Mouse (Mus musculus): Measurements from ENCODE around the gene Homer2. TPM values are rescaled to one million over a fixed set of nuclear protein-coding genes. Genes with fewer than 3 reads are reported as not detected.
A peak's percentile ranks its signal among the peaks of the same experiment; 100 is the strongest.

Gene Homer2
- polyA plus RNA-seq, 1 experiment from 2014 or later = 121 TPM

DNA sequence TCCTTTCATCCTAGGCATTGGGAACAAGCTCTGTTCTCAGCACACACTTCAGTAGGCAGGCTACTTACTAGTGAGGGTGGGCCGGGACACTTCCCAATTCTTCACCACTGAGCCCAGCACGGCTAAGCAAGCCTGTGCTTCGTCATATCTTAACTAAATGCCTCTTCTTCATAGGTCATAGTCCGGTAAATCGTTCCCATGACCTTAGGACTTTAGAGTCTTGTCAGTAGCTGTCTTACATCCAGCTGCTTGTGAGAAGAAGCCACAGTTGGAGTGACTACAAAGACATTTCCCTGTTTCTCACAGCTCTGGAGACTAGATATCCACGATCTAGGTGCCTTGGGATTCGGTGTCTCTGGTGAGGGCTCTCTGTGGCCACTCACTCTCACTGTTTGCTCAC, 122.0 kb downstream of the Homer2 start:
- H3K4me2 ChIP-seq = no peak overlapping the region
- WGBS = 88% methylated on average over 7 of the region's 7 CpGs
- no peak overlapping the region for H3K27ac ChIP-seq (ENCODE audit: poor library complexity, severe bottlenecking)
- no peaks in the 10 kb centered on the region for H3K9me3 ChIP-seq (replicated peaks)
- ATAC-seq (ENCODE audit: insufficient number of reproducible peaks, low FRiP score) = no peak
- no peak overlapping the region for H3K4me3 ChIP-seq
- H3K4me1 ChIP-seq (replicated peaks) = no peaks in the 10 kb centered on the region
- peaks cover 61% of the 10 kb centered on the region for H3K36me3 ChIP-seq
- H3K27me3 ChIP-seq (replicated peaks) = no peaks in the 10 kb centered on the region
- no peak overlapping the region for H3K9ac ChIP-seq

DNA sequence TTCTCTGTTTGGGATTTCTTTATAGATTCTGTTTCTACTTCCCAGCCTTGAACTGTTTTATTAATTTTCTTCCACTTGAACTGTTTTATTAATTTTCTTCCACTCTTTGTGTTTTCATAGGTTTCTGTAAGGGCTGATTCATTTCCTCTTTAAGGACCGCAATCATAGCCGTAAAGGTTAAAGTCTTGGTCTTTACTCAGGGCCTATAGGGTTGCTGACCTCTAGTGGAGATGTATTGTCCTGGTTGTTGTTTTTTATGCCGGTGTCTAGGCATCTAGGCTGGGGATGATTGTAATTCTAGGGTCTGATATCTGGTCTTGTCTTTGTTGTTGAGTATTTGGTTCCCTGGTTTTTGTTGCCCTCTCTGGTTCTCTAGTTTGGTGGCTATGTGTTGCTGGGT, 123.8 kb downstream of the Homer2 start:
- Histone ChIP-seq H3K9ac (no peak overlapping the region), H3K9me3 (replicated peaks) (no peaks in the 10 kb centered on the region), H3K4me3 (no peak overlapping the region), H3K36me3 (peaks cover 61% of the 10 kb centered on the region), H3K27ac (ENCODE audit: poor library complexity, severe bottlenecking) (no peak overlapping the region), H3K4me2 (no peak overlapping the region), H3K4me1 (replicated peaks) (no peaks in the 10 kb centered on the region), H3K27me3 (replicated peaks) (no peaks in the 10 kb centered on the region)
- WGBS = 60% methylated on average over 3 of the region's 3 CpGs
- no peak for ATAC-seq (ENCODE audit: insufficient number of reproducible peaks, low FRiP score)

DNA sequence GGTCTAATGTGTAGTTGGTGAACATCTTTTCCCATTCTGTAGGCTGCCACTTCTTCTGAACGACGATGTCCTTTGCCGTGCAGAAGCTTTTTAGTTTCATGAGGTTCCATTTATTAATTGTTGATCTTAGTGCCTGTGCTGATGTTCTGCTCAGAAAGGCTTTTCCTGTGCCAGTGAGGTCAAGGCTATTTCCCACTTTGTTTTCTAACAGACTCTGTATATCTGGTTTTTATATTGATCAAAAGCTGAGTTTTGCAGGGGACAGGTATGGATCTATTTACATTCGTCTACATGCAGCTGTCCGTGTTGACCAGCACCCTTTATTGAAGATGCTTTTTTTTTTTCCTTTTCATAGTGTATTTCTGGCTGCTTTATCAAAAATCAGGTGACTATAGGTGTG, 128.0 kb downstream of the Homer2 start:
- Histone ChIP-seq H3K9ac (no peak overlapping the region), H3K27ac (ENCODE audit: poor library complexity, severe bottlenecking) (no peak overlapping the region), H3K4me1 (replicated peaks) (no peaks in the 10 kb centered on the region), H3K27me3 (replicated peaks) (no peaks in the 10 kb centered on the region), H3K36me3 (peaks cover 55% of the 10 kb centered on the region), H3K9me3 (replicated peaks) (no peaks in the 10 kb centered on the region), H3K4me3 (no peak overlapping the region), H3K4me2 (no peak overlapping the region)
- ATAC-seq (ENCODE audit: insufficient number of reproducible peaks, low FRiP score) = no peak
- WGBS = 95% methylated on average over 5 of the region's 5 CpGs

DNA sequence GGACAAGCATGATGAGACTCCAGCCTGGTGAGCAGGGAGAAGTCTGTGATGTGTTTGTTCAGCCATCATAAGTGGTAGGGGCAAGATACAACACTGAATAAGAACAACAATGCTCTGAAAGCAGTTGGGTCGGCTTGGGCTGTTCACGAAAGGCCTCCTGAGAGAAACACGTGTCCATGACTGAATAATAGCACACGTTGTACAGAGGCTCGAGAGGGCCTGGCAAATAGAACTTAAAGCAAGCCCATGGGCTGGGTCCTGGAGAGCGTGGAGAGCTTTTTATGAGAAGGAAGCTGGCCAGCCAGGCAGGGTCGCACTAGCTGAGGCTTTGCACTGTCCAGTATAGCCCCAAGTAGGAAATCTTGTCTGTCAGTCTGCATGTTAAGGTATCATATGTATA, 128.9 kb downstream of the Homer2 start:
- no peaks in the 10 kb centered on the region for H3K27me3 ChIP-seq (replicated peaks)
- H3K4me2 ChIP-seq = no peak overlapping the region
- peaks cover 6% of the 10 kb centered on the region; the same call in 1 of the 2 replicates for H3K4me1 ChIP-seq (replicated peaks)
- peaks cover 49% of the 10 kb centered on the region for H3K36me3 ChIP-seq
- ATAC-seq (ENCODE audit: insufficient number of reproducible peaks, low FRiP score) = no peak
- no peak overlapping the region for H3K27ac ChIP-seq (ENCODE audit: poor library complexity, severe bottlenecking)
- 90% methylated on average over 7 of the region's 7 CpGs for WGBS
- H3K9me3 ChIP-seq (replicated peaks) = no peaks in the 10 kb centered on the region
- no peak overlapping the region for H3K9ac ChIP-seq
- no peak overlapping the region for H3K4me3 ChIP-seq

DNA sequence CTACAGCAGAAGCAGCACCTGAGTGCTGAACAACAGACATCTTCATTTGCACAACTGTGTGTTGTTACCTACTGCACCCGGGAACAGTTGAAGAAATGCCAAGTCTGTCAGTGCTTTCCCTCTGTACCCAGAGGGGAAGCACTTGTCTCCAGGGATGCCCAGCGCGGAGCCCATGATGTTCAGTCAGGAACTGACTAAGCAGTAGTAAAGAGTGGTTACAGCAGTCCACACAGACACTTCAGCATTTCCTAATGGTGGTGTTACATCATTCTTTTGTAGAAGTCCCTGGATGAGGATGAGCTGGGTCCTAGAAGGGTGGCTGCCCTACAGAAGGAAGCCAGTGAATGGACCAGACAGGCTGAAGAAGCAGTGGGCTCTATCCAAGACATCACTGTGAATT, 129.5 kb downstream of the Homer2 start:
- no peak for ATAC-seq (ENCODE audit: insufficient number of reproducible peaks, low FRiP score)
- WGBS = 91% methylated on average over 3 of the region's 3 CpGs
- H3K36me3 ChIP-seq = peaks cover 49% of the 10 kb centered on the region

DNA sequence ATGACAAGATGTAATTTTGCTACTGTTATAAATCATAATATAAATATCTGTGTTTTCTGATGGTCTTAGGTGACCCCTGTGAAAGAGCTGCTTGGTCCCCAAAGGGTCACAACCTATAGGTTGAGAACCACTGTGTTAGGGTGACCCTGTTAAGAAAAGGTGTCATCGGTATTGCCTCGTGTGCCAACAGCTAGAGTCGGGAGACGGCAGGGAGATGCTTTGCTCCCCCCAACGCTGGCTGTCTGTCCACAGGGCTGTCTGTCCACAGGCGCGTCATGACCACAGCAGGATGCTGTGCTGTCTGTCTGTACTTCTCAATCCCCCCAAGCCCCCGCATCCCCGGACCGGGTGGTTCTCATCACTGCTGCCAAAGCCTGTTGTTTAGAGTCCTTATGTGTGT, 131.7 kb downstream of the Homer2 start:
- Histone ChIP-seq H3K27me3 (replicated peaks) (no peaks in the 10 kb centered on the region), H3K36me3 (peaks cover 43% of the 10 kb centered on the region), H3K9ac (no peak overlapping the region), H3K27ac (ENCODE audit: poor library complexity, severe bottlenecking) (no peak overlapping the region), H3K4me1 (replicated peaks) (peaks cover 20% of the 10 kb centered on the region), H3K4me3 (no peak overlapping the region), H3K9me3 (replicated peaks) (no peaks in the 10 kb centered on the region), H3K4me2 (no peak overlapping the region)
- WGBS = 89% methylated on average over 10 of the region's 10 CpGs
- ATAC-seq (ENCODE audit: insufficient number of reproducible peaks, low FRiP score) = no peak

More for the DNA sequence above, 129.5 kb downstream of the Homer2 start:
- H3K4me2 ChIP-seq = no peak overlapping the region
- H3K4me1 ChIP-seq (replicated peaks) = peaks cover 11% of the 10 kb centered on the region
- H3K27me3 ChIP-seq (replicated peaks) = no peaks in the 10 kb centered on the region
- no peak overlapping the region for H3K4me3 ChIP-seq
- no peak overlapping the region for H3K9ac ChIP-seq
- H3K27ac ChIP-seq (ENCODE audit: poor library complexity, severe bottlenecking) = no peak overlapping the region
- no peaks in the 10 kb centered on the region for H3K9me3 ChIP-seq (replicated peaks)

DNA sequence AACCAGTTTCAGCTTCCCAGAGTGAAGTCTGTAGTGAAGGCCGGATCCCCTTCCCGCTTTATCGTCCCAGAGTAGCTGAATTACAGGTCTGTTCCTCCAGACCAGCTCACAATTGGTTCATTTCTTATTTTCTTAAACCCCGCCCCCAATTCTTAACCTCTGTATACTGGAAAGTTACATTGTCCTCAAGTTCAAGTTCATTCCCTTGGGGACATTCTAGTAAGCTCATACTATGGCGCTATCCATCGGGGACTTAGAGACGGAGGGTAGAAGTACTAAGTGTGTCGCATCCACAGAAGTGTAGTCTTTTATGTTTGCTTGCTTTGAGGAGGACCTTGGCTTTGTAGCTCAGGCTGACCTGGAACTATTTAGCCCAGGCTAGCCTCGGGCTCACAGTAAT, 133.5 kb downstream of the Homer2 start:
- Histone ChIP-seq H3K27me3 (replicated peaks) (no peaks in the 10 kb centered on the region), H3K9ac (0 out of 2 replicates have a peak overlapping the region, but pooled peaks have one; percentile 20), H3K4me3 (no peak overlapping the region), H3K27ac (ENCODE audit: poor library complexity, severe bottlenecking) (no peak overlapping the region), H3K4me1 (replicated peaks) (peaks cover 27% of the 10 kb centered on the region), H3K4me2 (no peak overlapping the region), H3K9me3 (replicated peaks) (no peaks in the 10 kb centered on the region), H3K36me3 (peaks cover 35% of the 10 kb centered on the region)
- no peak for ATAC-seq (ENCODE audit: insufficient number of reproducible peaks, low FRiP score)
- WGBS = 92% methylated on average over 9 of the region's 9 CpGs

DNA sequence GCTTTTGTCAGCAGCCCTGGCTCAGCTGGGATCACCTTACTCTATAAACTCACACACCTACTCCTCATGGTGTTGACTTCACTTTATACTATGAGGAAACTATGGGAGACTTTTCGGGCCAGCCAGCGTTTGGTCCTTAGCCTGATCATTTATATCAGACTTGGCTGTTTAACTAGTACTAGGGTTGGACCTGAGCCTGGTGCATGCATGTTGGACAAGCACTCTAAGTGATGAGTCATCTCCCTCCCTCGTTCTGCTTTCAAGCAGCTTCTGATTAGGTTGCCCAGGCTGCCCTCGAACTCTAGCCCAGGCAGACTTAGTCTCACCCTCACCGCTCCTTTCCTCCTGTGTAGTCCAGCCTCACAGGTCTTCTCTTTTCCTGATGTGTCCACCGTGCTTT, 133.9 kb downstream of the Homer2 start:
- Histone ChIP-seq H3K9me3 (replicated peaks) (no peaks in the 10 kb centered on the region), H3K9ac (0 out of 2 replicates have a peak overlapping the region, but pooled peaks have one; percentile 20), H3K4me1 (replicated peaks) (peaks cover 27% of the 10 kb centered on the region), H3K36me3 (peaks cover 30% of the 10 kb centered on the region), H3K4me2 (no peak overlapping the region), H3K4me3 (no peak overlapping the region), H3K27me3 (replicated peaks) (no peaks in the 10 kb centered on the region), H3K27ac (ENCODE audit: poor library complexity, severe bottlenecking) (no peak overlapping the region)
- 74% methylated on average over 6 of the region's 6 CpGs for WGBS
- ATAC-seq (ENCODE audit: insufficient number of reproducible peaks, low FRiP score) = no peak

DNA sequence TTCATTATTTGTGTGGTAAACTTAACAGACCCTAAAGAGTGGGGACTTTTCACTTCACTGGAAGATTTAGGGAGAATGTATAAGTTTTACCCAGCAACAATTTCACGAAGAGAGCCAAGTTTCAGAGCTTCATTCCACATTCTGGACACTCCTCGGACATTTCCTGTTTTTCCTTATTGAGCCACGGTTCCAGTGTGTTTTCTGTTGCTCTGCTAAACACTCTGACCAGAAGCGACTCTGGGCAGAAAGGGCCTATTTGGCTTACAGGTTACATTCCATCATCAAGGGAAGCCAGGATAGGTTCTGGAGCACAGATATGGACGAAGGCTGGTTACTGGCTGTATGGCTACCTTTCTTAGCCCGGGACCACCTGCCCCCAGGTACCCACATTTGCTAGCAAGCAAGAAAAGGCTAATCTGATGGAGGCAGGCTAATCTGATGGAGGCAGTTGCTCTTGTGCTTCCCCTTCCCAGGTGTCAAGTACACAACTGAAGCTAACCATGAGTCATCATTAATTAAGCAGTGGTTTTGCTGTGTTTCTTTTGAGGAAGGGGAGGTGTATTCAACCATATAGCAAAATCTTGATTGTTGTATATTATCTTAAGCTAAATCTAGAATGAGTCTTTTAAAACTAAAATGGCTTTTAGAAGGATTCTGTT, 134.6 kb downstream of the Homer2 start:
- Histone ChIP-seq H3K4me2 (peak overlapping the region; percentile 82), H3K9ac (peak overlapping the region; percentile 96)
- ATAC-seq (ENCODE audit: insufficient number of reproducible peaks, low FRiP score) = no peak

DNA sequence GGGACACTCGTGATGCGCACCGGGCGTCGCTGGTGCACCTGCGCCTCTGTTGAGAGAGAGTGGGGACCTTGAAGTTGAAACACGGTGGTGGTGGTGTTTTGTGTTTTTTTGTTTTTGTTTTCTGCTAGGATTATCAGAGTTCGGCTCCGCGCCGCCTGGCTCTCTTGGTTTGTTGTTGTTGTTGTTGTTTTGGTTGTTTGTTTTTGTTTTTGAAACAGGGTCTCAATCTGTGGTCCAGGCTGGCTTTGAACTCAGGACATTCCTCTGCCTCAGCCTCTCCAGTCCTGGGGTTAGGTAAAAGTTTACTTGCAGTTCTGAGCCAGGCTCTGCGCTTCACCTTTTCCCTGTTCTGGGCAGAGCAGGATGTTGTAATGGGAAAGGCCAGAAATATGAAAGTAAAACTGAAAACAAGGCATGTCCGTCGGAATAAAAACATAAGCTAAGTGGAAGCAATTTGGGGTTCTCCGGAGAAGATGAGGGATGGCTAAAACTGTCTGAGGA, 135.3 kb downstream of the Homer2 start:
- no peak for ATAC-seq (ENCODE audit: insufficient number of reproducible peaks, low FRiP score)
- Histone ChIP-seq H3K9ac (peak overlapping the region; percentile 96), H3K27me3 (replicated peaks) (no peaks in the 10 kb centered on the region), H3K4me1 (replicated peaks) (peaks cover 37% of the 10 kb centered on the region), H3K36me3 (peaks cover 16% of the 10 kb centered on the region), H3K27ac (ENCODE audit: poor library complexity, severe bottlenecking) (peak overlapping the region; percentile 95), H3K9me3 (replicated peaks) (no peaks in the 10 kb centered on the region), H3K4me3 (peak overlapping the region; percentile 90), H3K4me2 (peak overlapping the region; percentile 82)
- 17% methylated on average over 15 of the region's 15 CpGs for WGBS

More for the DNA sequence above, 134.6 kb downstream of the Homer2 start:
- H3K9me3 ChIP-seq (replicated peaks) = no peaks in the 10 kb centered on the region
- H3K4me1 ChIP-seq (replicated peaks) = peaks cover 31% of the 10 kb centered on the region
- H3K27me3 ChIP-seq (replicated peaks) = no peaks in the 10 kb centered on the region
- peak overlapping the region; percentile 90 for H3K4me3 ChIP-seq
- peaks cover 24% of the 10 kb centered on the region for H3K36me3 ChIP-seq
- 49% methylated on average over 6 of the region's 6 CpGs for WGBS
- H3K27ac ChIP-seq (ENCODE audit: poor library complexity, severe bottlenecking) = peak overlapping the region; percentile 44

DNA sequence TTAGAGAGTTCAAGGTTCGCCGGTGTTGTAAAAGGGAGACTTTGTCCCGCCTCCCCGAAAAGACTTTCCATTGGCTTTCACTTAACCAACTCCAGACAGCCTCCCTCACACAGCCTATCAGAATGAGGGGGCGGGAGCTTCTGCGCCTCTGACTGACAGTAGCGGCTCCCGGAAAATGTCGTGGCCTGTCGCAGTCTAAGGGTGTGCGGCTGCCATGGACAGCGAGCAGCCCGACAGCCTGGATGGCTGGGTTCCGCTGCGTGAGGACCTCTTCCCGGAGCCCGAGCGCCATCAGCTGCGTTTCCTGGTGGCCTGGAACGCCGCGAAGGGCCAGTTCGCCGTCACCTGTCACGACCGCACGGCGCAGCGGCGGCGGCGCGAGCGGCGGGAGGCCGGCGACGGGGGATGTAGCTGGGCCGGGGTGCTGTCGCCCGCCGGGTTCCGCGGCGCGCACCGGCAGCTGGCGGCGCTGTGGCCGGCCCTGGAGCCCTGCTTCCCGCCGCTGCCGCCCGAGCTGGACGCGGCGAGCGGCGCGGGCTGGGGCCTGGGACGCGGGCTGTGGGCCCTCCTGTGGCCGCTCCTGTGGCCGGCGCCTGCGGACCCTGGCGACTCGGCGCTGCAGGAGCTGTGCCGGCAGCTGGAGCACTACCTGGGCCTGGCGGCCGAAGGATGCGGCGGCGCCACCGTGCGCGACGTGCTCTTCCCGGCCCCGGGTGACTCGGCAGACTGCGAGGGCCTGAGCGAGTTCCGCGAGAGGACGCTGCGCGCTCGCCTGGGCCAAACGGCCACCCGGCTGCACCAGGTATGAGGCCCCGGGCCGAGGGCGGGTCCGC, 136.0 kb downstream of the Homer2 start, which contains the start of gene Whamm:
Whamm (plus strand) TSS at position 159 of the 833 bp plus-strand sequence.
- WGBS = under 1% methylated on average over 90 of the region's 96 CpGs
- no peaks in the 10 kb centered on the region for H3K9me3 ChIP-seq (replicated peaks)
- peak within 1 kb of the TSS; percentile 95 for H3K27ac ChIP-seq (ENCODE audit: poor library complexity, severe bottlenecking)
- H3K36me3 ChIP-seq = peaks cover 14% of the 10 kb centered on the region
- peaks cover 37% of the 10 kb centered on the region for H3K4me1 ChIP-seq (replicated peaks)
- H3K4me2 ChIP-seq = peak within 1 kb of the TSS; percentile 82
- peak; percentile 96 for ATAC-seq (ENCODE audit: insufficient number of reproducible peaks, low FRiP score)
- peak within 1 kb of the TSS; percentile 96 for H3K9ac ChIP-seq
- no peaks in the 10 kb centered on the region for H3K27me3 ChIP-seq (replicated peaks)
- H3K4me3 ChIP-seq = peak within 1 kb of the TSS; percentile 90

Measured in heart, embryonic 12.5 days (tissue).